Mouse (Mus musculus) stomach, embryonic 15.5 days (tissue): ENCODE results near the gene Phf12. TPM values are rescaled to one million over a fixed set of nuclear protein-coding genes. Genes with fewer than 3 reads are reported as not detected.
"Not testable (repeated sequence)": the region's sequence is repeated elsewhere in the genome, so short reads cannot be mapped to it uniquely, and the experiment has no call there.

Experiments used
- ATAC-seq: fragments of 200-750 bp; cut with Nextera tagmentation; 2 replicates; pipeline ENCODE4 v1.8.0; 2017; ENCODE audit warnings: low read depth, moderate number of reproducible peaks, moderate TSS enrichment; ENCODE audit not compliant: insufficient read depth, low FRiP score
- H3K27ac ChIP-seq: fragments of 300-500 bp; sonication (generic); 2 replicates; pipeline ENCODE4 v1.5.1; 2015; ENCODE audit warnings: mild to moderate bottlenecking, inconsistent platforms
- H3K27me3 ChIP-seq: fragments of 300-500 bp; sonication (generic); replicated peaks from 2 replicates; pipeline ENCODE4 v1.6.1; 2015; ENCODE audit warnings: inconsistent platforms
- H3K36me3 ChIP-seq: fragments of 300-500 bp; sonication (generic); 2 replicates; pipeline ENCODE4 v1.6.1; 2015; ENCODE audit warnings: inconsistent platforms
- H3K4me1 ChIP-seq: fragments of 300-500 bp; sonication (generic); 2 replicates; pipeline ENCODE4 v1.6.1; 2015; ENCODE audit warnings: inconsistent platforms
- H3K4me2 ChIP-seq: fragments of 300-500 bp; sonication (generic); 2 replicates; pipeline ENCODE4 v1.6.1; 2015; ENCODE audit warnings: mild to moderate bottlenecking, inconsistent platforms
- H3K4me3 ChIP-seq: fragments of 300-500 bp; sonication (generic); replicated peaks from 2 replicates; pipeline ENCODE4 v1.5.1; 2015; ENCODE audit warnings: inconsistent platforms
- H3K9ac ChIP-seq: fragments of 300-500 bp; sonication (generic); 2 replicates; pipeline ENCODE4 v1.6.1; 2015; ENCODE audit warnings: inconsistent platforms
- H3K9me3 ChIP-seq: fragments of 300-500 bp; sonication (generic); 2 replicates; pipeline ENCODE4 v1.6.1; 2016; ENCODE audit warnings: inconsistent platforms
- WGBS: fragments of 180-500 bp; shearing (Covaris S2); methylation state at CpG from one replicate; pipeline ENCODE4 v1.1.7; 2015; 5-methylcytosine and 5-hydroxymethylcytosine counted together
- polyA plus RNA-seq: library from polyadenylated mRNA; unstranded; fragments of >200 nt; fragmentation: Nextera tagmentation; extraction: Ambion mirVana; gene quantifications from 2 replicates; pipeline ENCODE4 v1.2.1, GENCODE M21; 2015

The Phf12 gene
- polyA plus RNA-seq, 1 experiment from 2014 or later: 13.4 TPM

DNA sequence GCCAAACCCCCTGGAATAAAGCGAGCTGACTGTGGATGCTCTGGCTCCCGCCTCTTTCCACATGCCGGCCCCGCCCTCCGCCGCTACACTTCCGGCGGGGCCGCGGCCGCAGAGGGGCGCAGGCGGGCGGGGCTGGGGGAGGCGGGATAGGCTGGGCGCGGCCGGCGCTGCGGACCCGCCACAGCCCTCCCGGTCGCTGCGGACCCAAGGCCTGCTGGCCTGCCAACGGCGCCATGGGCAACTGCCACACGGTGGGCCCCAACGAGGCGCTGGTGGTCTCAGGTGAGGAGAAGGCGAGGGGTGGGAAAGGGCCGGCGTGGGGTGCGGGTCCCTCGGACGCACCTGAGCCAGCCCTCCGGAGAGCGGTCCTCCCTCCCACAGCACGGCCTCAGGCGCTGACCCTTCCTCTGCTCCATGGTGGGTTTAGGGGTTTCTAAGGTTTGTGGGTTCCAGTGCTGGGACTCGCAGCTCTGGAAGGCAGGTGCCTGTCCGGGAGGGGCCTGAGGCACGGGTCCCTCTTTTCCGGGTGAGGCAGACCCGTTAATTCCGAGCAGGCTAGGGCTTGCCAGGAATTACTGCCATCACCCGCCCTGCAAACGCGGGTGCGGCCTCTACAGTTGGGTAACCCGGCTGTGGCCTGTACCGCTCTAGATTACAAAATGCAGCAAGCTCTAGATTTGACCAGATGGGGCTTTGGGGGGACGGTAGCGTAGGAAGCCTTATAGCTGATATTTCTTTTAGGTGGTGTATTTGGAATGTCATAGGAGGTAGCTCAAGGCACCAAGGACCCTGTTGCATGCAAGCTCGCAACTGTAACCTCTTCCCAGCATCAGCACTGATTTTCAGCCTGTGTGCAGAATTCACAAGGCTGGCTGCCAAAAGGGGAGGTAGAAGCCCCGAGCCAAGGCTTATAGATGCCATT lies 55.5 kb downstream of the Phf12 start, which contains the start of gene Flot2:
Flot2 (plus strand) TSS at position 101 of the 922 bp plus-strand sequence.
- WGBS: 2% methylated on average over 55 of the region's 55 CpGs
- Histone ChIP-seq H3K9me3 (no peaks in the 10 kb centered on the region), H3K27me3 (no peaks in the 10 kb centered on the region), H3K9ac (peak within 1 kb of the TSS; percentile 86), H3K4me3 (peak within 1 kb of the TSS; percentile 87), H3K4me1 (peaks cover 24% of the 10 kb centered on the region), H3K36me3 (peaks cover 6% of the 10 kb centered on the region; the same call in 1 of the 2 replicates), H3K4me2 (peak within 1 kb of the TSS; percentile 87), H3K27ac (peak within 1 kb of the TSS; percentile 84)
- peak; percentile 86 for ATAC-seq

DNA sequence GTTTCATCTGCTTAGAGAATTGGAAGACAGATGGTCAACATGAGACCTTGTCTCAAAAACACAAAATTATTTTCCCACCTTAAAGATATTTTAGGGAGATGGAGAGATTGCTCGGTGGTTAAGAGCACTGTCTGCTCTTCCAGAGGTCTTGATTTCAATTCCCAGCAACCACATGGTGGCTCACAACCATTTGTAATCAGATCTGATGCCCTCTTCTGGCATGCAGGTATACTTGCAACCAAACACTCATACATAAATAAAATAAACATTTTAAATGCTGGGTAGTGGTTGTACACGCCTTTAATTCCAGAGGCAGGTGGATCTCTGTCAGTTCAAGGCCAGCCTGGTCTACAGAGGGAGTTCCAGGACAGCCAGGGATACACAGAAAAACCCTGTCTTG lies 58.3 kb downstream of the Phf12 start:
- peaks cover 22% of the 10 kb centered on the region for H3K4me1 ChIP-seq
- no peak overlapping the region for H3K9ac ChIP-seq
- no peak overlapping the region for H3K4me3 ChIP-seq
- no peaks in the 10 kb centered on the region for H3K9me3 ChIP-seq
- no peak for ATAC-seq
- 69% methylated on average over 2 of the region's 2 CpGs for WGBS
- no peaks in the 10 kb centered on the region for H3K36me3 ChIP-seq
- H3K27me3 ChIP-seq: no peaks in the 10 kb centered on the region
- H3K27ac ChIP-seq: no peak overlapping the region
- no peak overlapping the region for H3K4me2 ChIP-seq

DNA sequence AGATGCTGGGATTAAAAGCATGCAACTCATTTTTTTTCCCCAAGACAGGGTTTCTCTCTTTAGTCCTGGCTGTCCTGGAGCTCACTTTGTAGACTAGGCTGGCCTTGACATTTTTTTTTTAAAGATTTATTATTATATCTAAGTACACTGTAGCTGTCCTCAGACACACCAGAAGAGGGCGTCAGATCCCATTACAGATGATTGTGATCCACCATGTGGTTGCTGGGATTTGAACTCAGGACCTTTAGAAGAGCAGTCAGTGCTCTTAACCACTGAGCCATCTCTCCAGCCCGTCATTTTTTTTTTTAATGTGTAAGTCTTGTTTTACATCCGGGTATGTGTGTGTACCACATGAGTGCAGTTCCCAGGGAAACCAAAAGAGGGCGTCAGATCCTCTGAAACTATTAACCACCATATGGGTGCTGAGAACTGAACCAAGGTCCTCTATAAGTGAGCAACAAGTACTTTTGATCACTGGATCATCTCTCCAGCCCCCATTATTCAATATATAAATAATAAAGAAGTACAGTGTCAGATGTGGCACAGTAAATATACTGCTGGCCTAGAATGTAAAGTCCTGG lies 59.8 kb downstream of the Phf12 start:
- not testable (repeated sequence) for ATAC-seq

DNA sequence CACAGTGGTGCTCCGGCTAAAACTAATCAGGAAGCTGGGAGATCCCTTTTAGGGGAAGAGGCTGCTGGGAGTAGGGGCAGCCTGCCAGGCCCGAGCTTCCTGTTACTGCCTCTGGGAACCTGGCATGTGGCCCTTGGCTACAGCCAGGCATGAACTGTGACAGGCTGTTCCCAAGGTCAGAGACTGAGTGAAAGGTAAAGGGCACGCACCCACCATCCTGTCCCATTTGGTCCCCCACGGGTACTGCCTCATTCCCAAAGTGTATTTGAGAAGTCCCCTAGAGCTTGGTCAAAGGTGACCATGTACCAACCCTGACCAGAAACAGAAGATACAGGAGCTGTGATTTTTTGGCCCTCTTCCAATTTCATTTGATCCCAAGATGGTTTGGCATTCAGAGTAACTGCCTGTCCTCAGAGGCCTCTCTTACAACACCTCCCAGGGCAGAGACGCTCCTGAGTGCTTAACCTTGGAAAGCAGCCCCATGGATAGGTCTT lies 62.3 kb downstream of the Phf12 start:
- Histone ChIP-seq H3K27ac (peak overlapping the region; percentile 48; the same call in 1 of the 2 replicates), H3K4me2 (no peak overlapping the region), H3K4me3 (no peak overlapping the region), H3K4me1 (no peaks in the 10 kb centered on the region), H3K27me3 (no peaks in the 10 kb centered on the region), H3K9me3 (no peaks in the 10 kb centered on the region), H3K36me3 (no peaks in the 10 kb centered on the region), H3K9ac (no peak overlapping the region)
- ATAC-seq: peak; percentile 63; the same call in 1 of the 2 replicates
- 70% methylated on average over 5 of the region's 5 CpGs for WGBS

More for the DNA sequence above, 59.8 kb downstream of the Phf12 start:
- H3K4me1 ChIP-seq: peaks cover 15% of the 10 kb centered on the region
- H3K27ac ChIP-seq, H3K9me3 ChIP-seq, H3K4me2 ChIP-seq, H3K27me3 ChIP-seq, H3K4me3 ChIP-seq, H3K9ac ChIP-seq, H3K36me3 ChIP-seq: not testable (repeated sequence)
- 92% methylated on average over 4 of the region's 4 CpGs for WGBS

DNA sequence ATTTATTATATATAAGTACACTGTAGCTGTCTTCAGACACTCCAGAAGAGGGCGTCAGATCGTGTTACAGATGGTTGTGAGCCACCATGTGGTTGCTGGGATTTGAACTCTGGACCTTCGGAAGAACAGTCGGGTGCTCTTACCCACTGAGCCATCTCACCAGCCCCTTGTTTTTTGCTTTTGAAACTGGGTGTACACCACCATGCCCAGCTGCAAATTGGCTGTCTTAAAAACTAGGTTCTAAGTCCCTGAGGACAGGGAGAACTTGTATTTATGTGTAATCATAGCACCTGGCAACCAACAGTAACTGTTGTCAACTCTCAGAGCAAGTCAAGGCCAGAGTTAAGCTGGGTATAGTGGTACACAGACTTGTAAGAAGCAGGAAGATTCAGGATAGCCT lies 66.1 kb downstream of the Phf12 start:
- H3K4me2 ChIP-seq, H3K4me3 ChIP-seq, H3K27ac ChIP-seq, ATAC-seq, H3K4me1 ChIP-seq, H3K9me3 ChIP-seq, H3K27me3 ChIP-seq, H3K36me3 ChIP-seq, H3K9ac ChIP-seq: not testable (repeated sequence)
- WGBS: 85% methylated on average over 4 of the region's 4 CpGs

DNA sequence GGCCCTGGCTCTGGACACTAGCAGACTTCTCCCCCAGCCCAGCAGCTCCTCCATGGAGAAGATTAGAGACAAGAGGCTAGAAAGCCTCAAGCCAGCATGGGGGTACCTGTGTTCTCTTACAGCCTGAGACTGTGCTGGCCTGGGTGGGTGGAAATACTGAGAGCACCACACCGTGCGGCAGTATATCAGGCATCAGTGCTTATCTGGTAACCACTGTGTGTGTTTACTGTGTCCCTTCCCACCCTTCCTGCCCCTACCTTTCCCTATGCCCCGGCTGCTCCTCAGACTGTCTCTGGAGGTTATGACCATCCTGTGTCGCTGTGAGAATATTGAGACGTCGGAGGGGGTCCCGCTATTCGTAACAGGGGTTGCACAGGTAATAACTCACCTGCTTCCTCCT lies 70.5 kb downstream of the Phf12 start:
- ATAC-seq: 0 out of 2 replicates have a peak, but pooled peaks have one; percentile 43
- Histone ChIP-seq H3K36me3 (peaks cover 15% of the 10 kb centered on the region; the same call in 1 of the 2 replicates), H3K9ac (no peak overlapping the region), H3K27me3 (no peaks in the 10 kb centered on the region), H3K27ac (no peak overlapping the region), H3K4me3 (no peak overlapping the region), H3K9me3 (no peaks in the 10 kb centered on the region), H3K4me1 (no peaks in the 10 kb centered on the region), H3K4me2 (no peak overlapping the region)
- WGBS: 83% methylated on average over 8 of the region's 8 CpGs

DNA sequence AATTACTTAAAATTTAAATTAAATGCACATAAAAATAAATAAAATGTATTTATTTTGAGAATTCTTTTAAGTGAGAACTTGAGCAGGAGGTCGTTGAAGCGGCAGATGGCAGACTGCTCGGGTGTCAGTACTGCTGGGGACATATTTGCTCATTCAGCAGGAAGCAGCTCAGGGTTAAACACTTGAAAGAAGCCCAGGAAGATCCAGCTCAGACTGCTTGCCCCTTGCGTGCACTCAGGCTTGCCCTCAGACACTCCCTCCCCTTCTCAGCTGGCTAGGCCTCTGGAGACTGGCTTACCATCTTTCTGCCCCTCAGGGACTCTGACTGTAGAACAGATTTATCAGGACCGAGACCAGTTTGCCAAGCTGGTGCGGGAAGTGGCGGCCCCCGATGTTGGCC lies 74.4 kb downstream of the Phf12 start:
- Histone ChIP-seq H3K27me3 (no peaks in the 10 kb centered on the region), H3K4me3 (no peak overlapping the region), H3K9ac (no peak overlapping the region), H3K9me3 (no peaks in the 10 kb centered on the region), H3K27ac (no peak overlapping the region), H3K36me3 (peaks cover 19% of the 10 kb centered on the region), H3K4me1 (no peaks in the 10 kb centered on the region), H3K4me2 (no peak overlapping the region)
- no peak for ATAC-seq
- WGBS: 86% methylated on average over 8 of the region's 8 CpGs

DNA sequence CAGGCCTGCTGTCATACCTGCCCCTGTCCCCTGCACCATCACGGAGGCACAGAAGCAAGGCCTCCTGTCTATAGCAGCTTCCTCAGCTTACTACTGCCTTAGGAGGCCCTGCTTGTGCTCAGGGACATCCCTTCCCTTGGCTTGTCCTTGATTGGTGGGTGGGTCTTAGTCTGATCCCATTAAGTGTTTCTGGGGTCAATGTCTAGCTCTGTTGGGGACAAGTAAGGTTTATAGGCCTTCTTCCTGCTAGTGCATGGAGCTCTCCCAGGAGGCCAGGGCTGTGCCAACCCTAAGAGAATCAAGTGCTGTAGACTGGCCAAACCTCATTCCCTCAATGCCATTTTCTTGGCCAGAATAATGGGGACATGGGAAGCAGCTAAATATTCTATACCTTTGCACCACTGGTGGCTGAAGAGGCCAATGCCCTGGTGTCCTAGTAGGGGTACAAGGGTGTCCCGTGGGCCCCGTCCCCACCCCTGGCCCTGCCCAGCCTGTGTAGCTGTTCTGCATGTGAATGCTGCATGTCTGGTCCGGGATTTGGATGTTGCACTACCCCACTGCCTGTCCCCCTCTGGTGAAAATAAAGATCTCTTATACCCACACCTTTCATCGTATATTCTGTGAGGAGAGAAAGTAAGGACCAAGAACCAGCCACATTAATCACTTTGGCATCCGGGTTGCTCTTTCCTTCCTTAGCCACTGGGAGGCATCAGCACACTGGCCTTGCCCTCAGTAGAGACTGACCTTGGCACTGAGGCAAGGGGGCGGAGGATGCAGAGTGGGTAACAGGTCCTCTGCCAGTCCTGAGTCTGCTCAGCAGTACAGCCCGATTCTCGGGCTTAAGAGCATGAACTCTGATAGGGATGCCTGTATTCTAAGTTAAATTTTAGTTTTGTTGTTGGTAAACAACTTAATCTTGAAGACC lies 77.5 kb downstream of the Phf12 start:
- 53% methylated on average over 9 of the region's 9 CpGs for WGBS

DNA sequence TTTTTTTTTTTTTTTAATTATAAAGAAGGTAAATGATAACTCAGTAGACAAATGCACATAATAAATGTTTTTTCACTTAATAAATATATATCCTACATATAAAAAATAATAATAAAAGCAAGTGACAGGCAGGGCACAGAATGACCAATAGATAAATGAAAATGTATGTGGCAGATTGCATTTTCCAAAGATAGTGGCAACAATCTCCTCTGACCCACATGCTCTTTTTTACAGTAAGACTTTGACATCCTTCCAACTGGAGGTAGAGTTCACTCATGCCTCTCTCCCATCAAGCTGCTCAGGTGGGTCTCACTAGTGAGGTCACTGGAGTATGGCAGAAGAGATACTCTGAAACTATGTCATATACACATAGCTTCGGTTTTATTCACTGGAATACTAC lies 80.0 kb downstream of the Phf12 start:
- no peaks in the 10 kb centered on the region for H3K4me1 ChIP-seq
- no peaks in the 10 kb centered on the region for H3K27me3 ChIP-seq
- WGBS: 69% methylated on average over 1 of the region's 1 CpGs
- no peaks in the 10 kb centered on the region for H3K9me3 ChIP-seq
- no peak for ATAC-seq
- H3K9ac ChIP-seq: no peak overlapping the region
- H3K36me3 ChIP-seq: peaks cover 7% of the 10 kb centered on the region
- no peak overlapping the region for H3K27ac ChIP-seq
- H3K4me3 ChIP-seq: no peak overlapping the region
- H3K4me2 ChIP-seq: no peak overlapping the region

More for the DNA sequence above, 77.5 kb downstream of the Phf12 start:
- H3K4me3 ChIP-seq: no peak overlapping the region
- H3K4me2 ChIP-seq: no peak overlapping the region
- no peak overlapping the region for H3K9ac ChIP-seq
- no peaks in the 10 kb centered on the region for H3K9me3 ChIP-seq
- peak; percentile 79 for ATAC-seq
- no peaks in the 10 kb centered on the region for H3K4me1 ChIP-seq
- peaks cover 19% of the 10 kb centered on the region for H3K36me3 ChIP-seq
- no peaks in the 10 kb centered on the region for H3K27me3 ChIP-seq
- no peak overlapping the region for H3K27ac ChIP-seq

DNA sequence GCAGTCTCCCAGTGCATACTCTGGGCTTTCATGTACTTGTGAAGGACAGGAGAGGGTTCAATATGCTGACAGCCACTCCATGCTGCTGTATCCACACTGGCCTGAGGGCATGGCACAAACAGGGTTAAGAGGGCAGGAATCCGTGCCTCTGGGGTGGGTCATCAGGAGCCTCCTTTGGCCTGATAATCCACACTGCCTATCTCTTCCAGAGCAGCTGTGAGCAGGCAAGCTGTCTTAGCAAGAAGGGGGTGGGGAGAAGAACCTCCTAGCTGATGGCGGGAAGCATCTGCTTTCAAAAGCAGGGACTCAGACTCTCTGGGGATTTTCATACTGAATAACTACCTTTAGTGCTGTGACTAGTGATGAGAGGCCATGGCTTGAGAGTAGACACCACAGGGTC lies 83.4 kb downstream of the Phf12 start:
- Histone ChIP-seq H3K27ac (no peak overlapping the region), H3K36me3 (no peaks in the 10 kb centered on the region), H3K4me3 (no peak overlapping the region), H3K4me2 (no peak overlapping the region), H3K27me3 (no peaks in the 10 kb centered on the region), H3K9ac (no peak overlapping the region), H3K4me1 (no peaks in the 10 kb centered on the region), H3K9me3 (no peaks in the 10 kb centered on the region)
- peak; percentile 87 for ATAC-seq
- 42% methylated on average over 2 of the region's 2 CpGs for WGBS

DNA sequence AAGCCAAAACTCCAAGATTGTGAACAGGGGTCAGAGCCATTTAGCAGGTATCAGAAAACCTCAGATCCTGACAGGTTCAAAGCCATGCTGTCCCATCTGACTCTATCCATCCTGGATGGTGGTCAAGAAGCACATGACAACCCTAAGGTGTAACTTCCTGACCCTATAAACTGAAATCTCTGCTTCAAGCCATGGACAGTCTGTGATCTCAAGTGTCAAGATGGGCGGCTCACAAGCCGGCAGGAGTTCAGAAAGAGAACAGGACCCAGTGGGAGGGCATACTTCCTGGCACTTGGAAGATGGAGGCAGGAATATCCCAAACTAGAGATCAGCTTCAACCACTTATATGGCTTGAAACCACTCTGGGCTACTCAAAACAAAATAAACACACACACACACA lies 84.1 kb downstream of the Phf12 start:
- ATAC-seq: no peak
- WGBS: 66% methylated on average over 2 of the region's 2 CpGs
- Histone ChIP-seq H3K27me3 (no peaks in the 10 kb centered on the region), H3K4me2 (no peak overlapping the region), H3K4me1 (no peaks in the 10 kb centered on the region), H3K4me3 (no peak overlapping the region), H3K27ac (no peak overlapping the region), H3K36me3 (no peaks in the 10 kb centered on the region), H3K9me3 (no peaks in the 10 kb centered on the region), H3K9ac (no peak overlapping the region)
